Mouse (Mus musculus) R1 (cell line): ENCODE results near the gene Eno2.
A peak's percentile ranks its signal among the peaks of the same experiment; 100 is the strongest.

Experiments
- DNase-seq: peaks from one replicate; pipeline ENCODE4 v3.0.0-alpha.2; 2018; ENCODE audit warnings: low read depth, low spot score

Gene Eno2

GRCm38 (mm10) chr6:124767920-124768703 lies 1.4 kb downstream of the Eno2 start:
- peak; percentile 84 for DNase-seq

- DNase-seq = no peak
These were observed 1.9 kb downstream of the Eno2 start for GRCm38 (mm10) chr6:124767536-124767919.

- DNase-seq = no peak
These were observed 3.5 kb downstream of the Eno2 start for GRCm38 (mm10) chr6:124765951-124766350.

GRCm38 (mm10) chr6:124759259-124759658 lies 10.2 kb downstream of the Eno2 start:
- peak; percentile 94 for DNase-seq

GRCm38 (mm10) chr6:124758849-124759232 lies 10.6 kb downstream of the Eno2 start:
- no peak for DNase-seq

- DNase-seq = no peak
These were observed 11.3 kb downstream of the Eno2 start for GRCm38 (mm10) chr6:124757909-124758848.

GRCm38 (mm10) chr6:124757351-124757880 lies 12.1 kb downstream of the Eno2 start:
- DNase-seq = no peak

- peak; percentile 78 for DNase-seq
These were observed 12.7 kb downstream of the Eno2 start for GRCm38 (mm10) chr6:124756652-124757350.

GRCm38 (mm10) chr6:124755831-124756595 lies 13.5 kb downstream of the Eno2 start, which contains the start of the genes Gm45234 and Atn1:
Gene Gm45234 (minus strand): TSS chr6:124756021.
Gene Atn1 (minus strand): TSS chr6:124756524.
- DNase-seq = peak; percentile 83

GRCm38 (mm10) chr6:124755306-124755705 lies 14.2 kb downstream of the Eno2 start:
- no peak for DNase-seq

- DNase-seq = peak; percentile 67
These were observed 15.6 kb downstream of the Eno2 start for GRCm38 (mm10) chr6:124753861-124754260.

- DNase-seq = no peak
These were observed 19.1 kb downstream of the Eno2 start for GRCm38 (mm10) chr6:124750405-124750804.

GRCm38 (mm10) chr6:124746654-124747632 lies 22.5 kb downstream of the Eno2 start:
- DNase-seq = no peak

GRCm38 (mm10) chr6:124746296-124746605 lies 23.2 kb downstream of the Eno2 start:
- DNase-seq = no peak

GRCm38 (mm10) chr6:124745490-124746295 lies 23.8 kb downstream of the Eno2 start:
- DNase-seq = peak; percentile 97

GRCm38 (mm10) chr6:124744755-124745321 lies 24.6 kb downstream of the Eno2 start:
- no peak for DNase-seq

GRCm38 (mm10) chr6:124743647-124744046 lies 25.8 kb downstream of the Eno2 start:
- DNase-seq = no peak

- DNase-seq = no peak
These were observed 26.5 kb downstream of the Eno2 start for GRCm38 (mm10) chr6:124742839-124743514.
